Mouse (Mus musculus) embryonic facial prominence, embryonic 15.5 days (tissue): ENCODE results near the gene Mef2a. TPM values are rescaled to one million over a fixed set of nuclear protein-coding genes. Genes with fewer than 3 reads are reported as not detected.

ENCODE experiments used
- ATAC-seq: fragments of 200-750 bp; cut with Nextera tagmentation; 2 replicates; pipeline ENCODE4 v1.8.0; 2017; ENCODE audit warnings: low read depth, moderate TSS enrichment; ENCODE audit not compliant: insufficient number of reproducible peaks, low FRiP score, low TSS enrichment
- H3K27ac ChIP-seq: fragments of 300-500 bp; sonication (generic); replicated peaks from 2 replicates; pipeline ENCODE4 v1.5.1; 2015; ENCODE audit warnings: mild to moderate bottlenecking, inconsistent platforms
- H3K27me3 ChIP-seq: fragments of 300-500 bp; sonication (generic); 2 replicates; pipeline ENCODE4 v1.6.1; 2015; ENCODE audit warnings: inconsistent platforms
- H3K36me3 ChIP-seq: fragments of 300-500 bp; sonication (generic); 2 replicates; pipeline ENCODE4 v1.6.1; 2015; ENCODE audit warnings: mild to moderate bottlenecking, inconsistent platforms
- H3K4me1 ChIP-seq: fragments of 300-500 bp; sonication (generic); 2 replicates; pipeline ENCODE4 v1.6.1; 2015; ENCODE audit warnings: inconsistent platforms
- H3K4me2 ChIP-seq: fragments of 300-500 bp; sonication (generic); replicated peaks from 2 replicates; pipeline ENCODE4 v1.6.1; 2015; ENCODE audit warnings: mild to moderate bottlenecking, inconsistent platforms
- H3K4me3 ChIP-seq: fragments of 300-500 bp; sonication (generic); replicated peaks from 2 replicates; pipeline ENCODE4 v1.5.1; 2015; ENCODE audit warnings: mild to moderate bottlenecking, inconsistent platforms
- H3K9ac ChIP-seq: fragments of 300-500 bp; sonication (generic); 2 replicates; pipeline ENCODE4 v1.6.1; 2015; ENCODE audit warnings: inconsistent platforms
- H3K9me3 ChIP-seq: fragments of 300-500 bp; sonication (generic); replicated peaks from 2 replicates; pipeline ENCODE4 v1.6.1; 2016; ENCODE audit warnings: inconsistent platforms
- WGBS: fragments of 180-500 bp; shearing (Covaris S2); methylation state at CpG from one replicate; pipeline ENCODE4 v1.1.7; 2015; 5-methylcytosine and 5-hydroxymethylcytosine counted together
- polyA plus RNA-seq: library from polyadenylated mRNA; unstranded; fragments of >200 nt; fragmentation: Nextera tagmentation; extraction: Ambion mirVana; gene quantifications from 2 replicates; pipeline ENCODE4 v1.2.1, GENCODE M21; 2015

The Mef2a gene
- polyA plus RNA-seq, result 50.3 and 56.2 TPM in 2 replicates

DNA sequence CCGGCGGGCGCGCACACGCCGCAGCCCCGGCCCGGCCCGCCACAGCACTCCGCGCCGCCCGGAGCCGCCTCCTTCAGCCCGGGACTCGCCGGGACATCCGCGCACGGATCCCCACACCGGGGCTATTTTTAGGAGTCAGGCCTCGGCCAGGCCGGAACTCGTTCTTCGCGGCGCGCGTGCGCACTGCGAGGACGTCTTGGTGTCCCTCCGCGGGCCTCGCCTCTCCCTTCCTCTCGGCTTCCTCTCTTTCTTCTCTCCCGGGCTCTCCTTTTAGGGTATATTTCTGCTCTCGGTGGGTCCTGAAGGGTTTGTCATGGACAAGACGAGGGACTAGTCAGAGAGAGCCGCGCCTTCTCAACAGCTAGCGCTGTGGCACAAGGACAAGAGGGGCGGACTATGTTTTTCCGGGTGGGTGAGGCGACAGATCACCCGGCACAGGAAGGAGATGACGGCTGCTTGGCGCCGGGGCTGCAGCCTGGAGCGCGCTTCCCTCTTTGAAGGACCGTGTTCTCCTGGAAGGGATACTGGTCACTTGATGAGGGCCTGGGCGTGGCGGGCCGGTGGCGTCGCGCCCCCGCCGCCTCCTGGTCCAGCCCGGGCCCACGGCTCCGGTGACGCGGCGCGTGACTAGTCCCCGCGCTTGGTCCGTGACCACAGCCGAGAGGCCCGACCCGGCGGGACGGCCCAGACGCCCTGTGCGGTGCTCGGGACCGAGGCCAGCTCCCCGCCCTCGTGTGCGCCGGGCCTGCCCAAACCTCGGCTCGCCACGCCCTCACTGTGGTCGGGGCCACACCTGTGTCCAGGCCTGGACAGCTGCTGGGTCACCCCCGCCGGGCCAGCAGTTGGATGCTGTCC is at the start of gene Mef2a:
TSS of gene Mef2a (minus strand) at position 130 of the 855 bp plus-strand sequence.
- H3K4me2 ChIP-seq, result peak within 1 kb of the TSS; percentile 91
- peak; percentile 92 for ATAC-seq
- H3K27me3 ChIP-seq, result no peaks in the 10 kb centered on the region
- peak within 1 kb of the TSS; percentile 99 for H3K27ac ChIP-seq
- peaks cover 13% of the 10 kb centered on the region for H3K4me1 ChIP-seq
- no peaks in the 10 kb centered on the region for H3K9me3 ChIP-seq
- H3K4me3 ChIP-seq, result peak within 1 kb of the TSS; percentile 92
- H3K9ac ChIP-seq, result peak within 1 kb of the TSS; percentile 99
- H3K36me3 ChIP-seq, result no peaks in the 10 kb centered on the region
- WGBS, result under 1% methylated on average over 89 of the region's 89 CpGs

DNA sequence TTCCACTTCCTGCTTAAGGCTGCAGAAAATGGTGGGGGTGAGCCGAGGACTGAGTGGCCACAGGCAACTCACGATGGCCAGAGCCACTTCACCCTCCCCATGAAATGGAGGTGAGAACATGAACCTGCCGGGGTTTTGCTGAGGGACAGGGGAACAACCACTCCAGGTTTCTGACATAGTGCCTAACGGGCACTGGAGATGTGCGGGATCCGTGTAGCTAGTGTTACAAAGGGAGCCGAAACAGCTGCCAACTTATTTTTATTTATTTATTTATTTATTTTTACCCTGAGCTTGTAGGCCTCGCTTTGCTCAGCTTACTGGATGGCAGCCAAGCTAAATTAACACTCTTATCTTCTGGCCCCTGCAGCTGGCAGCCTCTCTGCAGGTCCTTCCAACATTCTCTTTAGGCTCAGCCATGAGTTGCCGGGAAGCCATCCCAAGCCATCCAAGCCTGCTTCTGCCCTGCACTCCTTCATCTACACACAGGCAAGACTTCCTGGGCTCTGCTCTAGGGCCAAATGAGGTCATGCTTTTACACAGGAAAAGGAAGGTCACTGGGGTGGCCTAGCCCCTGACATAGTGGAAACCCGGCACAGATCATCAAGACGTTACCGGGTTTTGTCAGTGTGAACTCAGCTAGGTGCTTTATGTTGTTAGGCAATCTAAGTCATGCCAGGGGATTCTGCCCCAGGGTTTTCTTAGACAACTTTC is 49.0 kb upstream of the Mef2a start:
- Histone ChIP-seq H3K27me3 (no peaks in the 10 kb centered on the region), H3K27ac (no peak overlapping the region), H3K9ac (no peak overlapping the region), H3K4me1 (peaks cover 13% of the 10 kb centered on the region), H3K4me2 (no peak overlapping the region), H3K36me3 (no peaks in the 10 kb centered on the region), H3K9me3 (no peaks in the 10 kb centered on the region), H3K4me3 (no peak overlapping the region)
- 47% methylated on average over 12 of the region's 12 CpGs for WGBS
- ATAC-seq, result peak; percentile 19; the same call in 1 of the 2 replicates

- 51% methylated on average over 3 of the region's 3 CpGs for WGBS
- no peaks in the 10 kb centered on the region for H3K9me3 ChIP-seq
- no peak overlapping the region for H3K9ac ChIP-seq
- H3K4me1 ChIP-seq, result peaks cover 13% of the 10 kb centered on the region
- H3K27ac ChIP-seq, result no peak overlapping the region
- H3K4me2 ChIP-seq, result no peak overlapping the region
- H3K4me3 ChIP-seq, result no peak overlapping the region
- H3K27me3 ChIP-seq, result no peaks in the 10 kb centered on the region
- ATAC-seq, result no peak
- no peaks in the 10 kb centered on the region for H3K36me3 ChIP-seq
Observed at GRCm38 (mm10) chr7:67421088-67421475, 48.4 kb upstream of the Mef2a start.

DNA sequence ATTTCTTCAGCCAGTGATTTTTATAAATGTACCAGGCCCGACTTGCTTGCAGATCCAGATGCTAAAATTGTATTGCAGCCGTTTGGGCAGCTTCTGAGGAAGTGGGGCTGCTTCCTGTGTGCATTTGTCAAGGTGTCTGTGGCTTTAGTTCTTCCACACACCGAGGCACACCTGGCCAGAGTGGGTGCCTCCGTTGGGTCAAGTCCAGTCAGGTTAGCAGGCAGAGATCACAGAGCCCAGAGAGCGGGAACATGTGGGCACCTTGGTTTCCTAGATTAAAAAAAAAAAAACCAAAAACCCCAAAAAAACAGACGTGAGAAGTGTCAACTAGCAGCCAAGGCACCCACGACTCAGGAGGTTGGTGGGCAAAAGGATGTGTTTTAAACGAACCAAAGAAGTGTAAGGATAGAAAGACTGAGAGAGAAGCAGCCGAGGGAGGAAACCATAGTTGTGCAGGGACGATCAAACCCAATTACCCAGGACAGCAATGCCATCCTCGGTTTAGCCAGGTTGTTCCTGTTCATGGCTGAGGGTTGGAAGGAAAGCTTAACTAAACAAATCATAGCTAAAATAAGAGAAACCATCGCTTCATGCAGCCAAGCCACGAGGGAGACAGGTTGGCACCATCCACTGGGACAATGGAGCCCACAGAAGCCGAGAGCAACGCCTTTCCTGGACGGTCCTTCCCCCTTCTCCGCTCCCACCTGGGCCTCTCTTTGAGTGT is 47.1 kb upstream of the Mef2a start:
- H3K36me3 ChIP-seq, result no peaks in the 10 kb centered on the region
- H3K9ac ChIP-seq, result no peak overlapping the region
- no peak overlapping the region for H3K4me2 ChIP-seq
- H3K27me3 ChIP-seq, result no peaks in the 10 kb centered on the region
- H3K9me3 ChIP-seq, result no peaks in the 10 kb centered on the region
- ATAC-seq, result no peak
- WGBS, result 71% methylated on average over 17 of the region's 17 CpGs
- peaks cover 16% of the 10 kb centered on the region for H3K4me1 ChIP-seq
- H3K4me3 ChIP-seq, result no peak overlapping the region
- H3K27ac ChIP-seq, result no peak overlapping the region

GRCm38 (mm10) chr7:67418122-67418521 is 45.5 kb upstream of the Mef2a start:
- Histone ChIP-seq H3K27ac (no peak overlapping the region), H3K4me3 (no peak overlapping the region), H3K4me2 (no peak overlapping the region), H3K27me3 (no peaks in the 10 kb centered on the region), H3K9me3 (no peaks in the 10 kb centered on the region), H3K4me1 (peaks cover 19% of the 10 kb centered on the region), H3K36me3 (no peaks in the 10 kb centered on the region), H3K9ac (no peak overlapping the region)
- WGBS, result 82% methylated on average over 5 of the region's 5 CpGs
- no peak for ATAC-seq

DNA sequence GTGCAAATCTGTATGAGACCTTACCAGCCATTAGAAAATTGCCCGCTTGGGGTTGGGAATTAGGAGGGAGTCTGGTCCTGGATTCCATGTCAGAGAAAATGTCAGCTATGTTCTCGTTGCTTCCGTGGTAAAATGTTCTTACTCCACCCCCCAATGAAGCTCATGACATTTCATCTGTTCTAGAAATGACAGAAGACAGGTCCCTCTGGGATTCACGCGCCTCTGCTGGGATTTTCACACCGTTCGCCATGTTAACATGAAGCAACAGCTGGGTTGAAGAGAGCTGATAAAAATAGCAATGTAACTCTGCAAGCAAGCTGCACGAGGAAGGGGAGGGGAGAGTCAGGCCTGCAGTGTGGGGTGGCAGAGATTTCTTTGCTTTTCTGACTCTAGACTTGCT is 42.1 kb upstream of the Mef2a start:
- Histone ChIP-seq H3K9me3 (no peaks in the 10 kb centered on the region), H3K9ac (no peak overlapping the region), H3K4me3 (no peak overlapping the region), H3K4me1 (peaks cover 12% of the 10 kb centered on the region), H3K27me3 (no peaks in the 10 kb centered on the region), H3K36me3 (no peaks in the 10 kb centered on the region), H3K4me2 (no peak overlapping the region), H3K27ac (peak overlapping the region; percentile 60; the same call in 1 of the 2 replicates)
- ATAC-seq, result peak; percentile 69
- 45% methylated on average over 8 of the region's 8 CpGs for WGBS

DNA sequence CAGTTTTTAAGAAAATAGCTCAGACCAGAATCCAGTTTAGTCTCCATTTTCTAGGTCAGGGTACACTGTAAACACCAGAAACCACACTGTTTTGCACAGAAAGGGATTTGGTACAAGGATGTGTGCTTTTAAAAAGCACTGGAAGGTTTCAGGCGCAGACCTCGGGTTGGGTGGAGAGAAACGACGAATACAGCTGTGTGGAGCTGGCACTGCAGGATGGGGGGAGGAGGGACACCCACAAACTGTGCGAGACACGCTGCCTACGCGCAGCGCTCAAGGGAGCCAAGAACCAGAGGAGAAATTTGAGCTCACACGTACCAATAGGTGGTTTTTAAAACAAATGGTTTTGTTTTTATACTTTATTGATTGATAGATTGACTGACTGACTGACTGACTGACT is 40.0 kb upstream of the Mef2a start:
- Histone ChIP-seq H3K4me3 (no peak overlapping the region), H3K9me3 (no peaks in the 10 kb centered on the region), H3K9ac (no peak overlapping the region), H3K27ac (no peak overlapping the region; the same call in 1 of the 2 replicates), H3K36me3 (no peaks in the 10 kb centered on the region), H3K4me2 (no peak overlapping the region), H3K27me3 (no peaks in the 10 kb centered on the region), H3K4me1 (peaks cover 12% of the 10 kb centered on the region)
- 50% methylated on average over 10 of the region's 10 CpGs for WGBS
- ATAC-seq, result peak; percentile 70; the same call in 1 of the 2 replicates

GRCm38 (mm10) chr7:67407019-67407418 is 34.4 kb upstream of the Mef2a start:
- H3K27me3 ChIP-seq, result no peaks in the 10 kb centered on the region
- H3K36me3 ChIP-seq, result no peaks in the 10 kb centered on the region
- ATAC-seq, result no peak
- no peak overlapping the region for H3K27ac ChIP-seq
- no peak overlapping the region for H3K4me2 ChIP-seq
- 80% methylated on average over 2 of the region's 2 CpGs for WGBS
- no peak overlapping the region for H3K9ac ChIP-seq
- no peaks in the 10 kb centered on the region for H3K4me1 ChIP-seq
- no peaks in the 10 kb centered on the region for H3K9me3 ChIP-seq
- H3K4me3 ChIP-seq, result no peak overlapping the region

DNA sequence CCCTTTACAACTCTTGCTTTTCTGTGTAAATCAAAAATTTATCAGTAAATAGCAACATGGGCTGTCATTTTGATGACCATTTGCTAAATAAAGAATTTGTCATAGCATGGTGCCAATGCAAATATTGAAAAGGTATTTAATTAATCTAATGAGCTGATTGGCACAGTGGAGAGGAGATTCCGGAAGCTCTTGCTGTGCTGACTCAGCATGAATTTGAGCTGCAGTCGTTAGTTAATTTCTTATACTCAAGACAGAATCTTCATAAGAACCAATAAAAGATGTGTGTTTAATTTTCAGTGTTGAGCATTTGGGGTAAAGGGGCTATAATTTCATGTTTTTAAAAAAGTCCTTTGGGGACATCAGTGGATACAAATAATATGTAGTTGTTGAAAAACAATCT is 31.5 kb upstream of the Mef2a start:
- no peaks in the 10 kb centered on the region for H3K9me3 ChIP-seq
- no peaks in the 10 kb centered on the region for H3K36me3 ChIP-seq
- no peak overlapping the region for H3K27ac ChIP-seq
- H3K4me1 ChIP-seq, result no peaks in the 10 kb centered on the region
- no peaks in the 10 kb centered on the region for H3K27me3 ChIP-seq
- no peak for ATAC-seq
- H3K4me3 ChIP-seq, result no peak overlapping the region
- no peak overlapping the region for H3K4me2 ChIP-seq
- H3K9ac ChIP-seq, result no peak overlapping the region
- WGBS, result 79% methylated on average over 2 of the region's 2 CpGs

DNA sequence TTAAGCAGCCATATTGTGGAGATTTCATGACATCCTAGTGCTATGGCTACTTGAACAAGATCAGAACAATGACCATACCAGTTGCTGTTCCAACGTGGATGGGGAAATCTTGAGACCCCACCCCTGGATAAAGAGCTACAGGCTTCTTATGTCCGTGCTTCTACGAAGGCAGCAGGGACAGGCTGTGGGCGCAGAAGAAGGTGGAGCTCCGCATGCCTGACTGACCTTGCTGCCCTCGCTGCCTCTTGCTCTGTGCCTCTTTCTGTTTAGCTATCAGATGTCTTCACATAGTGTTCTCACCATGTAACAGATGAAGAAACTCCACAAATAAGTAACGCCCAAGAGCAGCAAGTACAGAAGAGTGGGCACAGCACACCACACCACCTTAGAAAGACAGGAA is 29.7 kb upstream of the Mef2a start:
- H3K4me2 ChIP-seq, result no peak overlapping the region
- 75% methylated on average over 7 of the region's 7 CpGs for WGBS
- no peak for ATAC-seq
- no peaks in the 10 kb centered on the region for H3K9me3 ChIP-seq
- no peaks in the 10 kb centered on the region for H3K27me3 ChIP-seq
- H3K27ac ChIP-seq, result no peak overlapping the region
- no peak overlapping the region for H3K4me3 ChIP-seq
- H3K4me1 ChIP-seq, result no peaks in the 10 kb centered on the region
- H3K9ac ChIP-seq, result no peak overlapping the region
- no peaks in the 10 kb centered on the region for H3K36me3 ChIP-seq

- no peaks in the 10 kb centered on the region for H3K9me3 ChIP-seq
- H3K36me3 ChIP-seq, result no peaks in the 10 kb centered on the region
- H3K27me3 ChIP-seq, result no peaks in the 10 kb centered on the region
- ATAC-seq, result no peak
- H3K27ac ChIP-seq, result no peak overlapping the region
- no peak overlapping the region for H3K9ac ChIP-seq
- no peaks in the 10 kb centered on the region for H3K4me1 ChIP-seq
- no peak overlapping the region for H3K4me3 ChIP-seq
- WGBS, result 59% methylated on average over 5 of the region's 5 CpGs
- H3K4me2 ChIP-seq, result no peak overlapping the region
Observed at GRCm38 (mm10) chr7:67401379-67401778, 28.7 kb upstream of the Mef2a start.
